Mouse (Mus musculus): ENCODE measurements around the gene Sema3a.
"Not testable (repeated sequence)": the region's sequence is repeated elsewhere in the genome, so short reads cannot be mapped to it uniquely, and the experiment has no call there.

The Sema3a gene

DNA sequence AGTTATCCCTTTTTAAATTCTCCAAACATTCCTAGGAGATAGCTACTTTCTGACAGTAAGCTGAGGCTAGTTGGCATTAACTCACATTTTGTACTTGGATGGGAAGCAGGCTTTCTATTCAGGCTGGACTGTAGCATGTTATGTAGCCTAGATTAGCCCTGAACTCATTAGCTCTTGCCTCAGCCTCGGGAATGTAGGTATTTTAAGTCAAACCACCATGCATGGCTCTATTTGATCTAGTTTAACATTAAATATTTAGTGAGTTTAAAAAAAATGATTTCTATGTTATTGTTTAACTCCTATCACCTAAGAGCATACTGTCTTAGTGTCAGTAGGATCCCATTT is 423.0 kb downstream of the Sema3a start:
- DNase-seq (ENCODE audit: low spot score): no peak

DNA sequence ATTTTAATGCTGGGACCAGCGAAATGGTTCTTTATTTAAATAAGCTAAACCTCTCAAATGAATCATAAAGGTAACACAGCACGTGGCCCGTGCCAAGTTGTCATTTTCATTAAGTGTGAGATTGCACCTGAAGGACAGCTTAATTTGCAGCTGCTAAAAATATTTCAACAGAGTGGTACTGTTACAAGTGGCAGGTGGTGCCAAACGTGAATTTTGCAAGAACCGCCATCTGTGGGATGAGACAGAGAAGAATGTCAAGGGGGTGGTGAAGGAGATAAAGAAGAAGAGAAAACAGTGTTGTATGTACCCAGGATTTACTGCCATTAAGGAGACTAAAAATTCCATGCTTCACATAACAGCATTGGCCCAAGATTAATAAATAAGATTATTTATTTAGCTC is 423.9 kb downstream of the Sema3a start:
- DNase-seq (ENCODE audit: low spot score): no peak

DNA sequence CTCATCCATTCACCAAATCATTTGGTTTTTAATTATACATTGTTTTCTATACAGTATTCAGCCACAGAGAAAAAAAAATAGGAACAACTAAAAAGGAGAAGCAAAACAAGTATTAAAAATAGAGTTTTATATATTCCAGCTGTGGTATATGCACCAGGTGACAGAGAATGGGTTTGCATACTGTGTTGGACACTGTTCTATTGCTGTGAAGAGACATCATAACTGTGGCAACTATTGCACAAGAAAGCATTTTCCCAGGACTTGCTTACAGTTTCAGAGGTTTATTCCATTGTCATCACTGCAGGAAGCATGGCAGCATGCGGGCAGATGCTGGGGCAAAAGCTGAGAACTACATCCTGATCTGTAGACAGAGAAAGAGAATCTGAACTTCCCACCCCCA is 425.7 kb downstream of the Sema3a start:
- DNase-seq (ENCODE audit: low spot score): no peak

DNA sequence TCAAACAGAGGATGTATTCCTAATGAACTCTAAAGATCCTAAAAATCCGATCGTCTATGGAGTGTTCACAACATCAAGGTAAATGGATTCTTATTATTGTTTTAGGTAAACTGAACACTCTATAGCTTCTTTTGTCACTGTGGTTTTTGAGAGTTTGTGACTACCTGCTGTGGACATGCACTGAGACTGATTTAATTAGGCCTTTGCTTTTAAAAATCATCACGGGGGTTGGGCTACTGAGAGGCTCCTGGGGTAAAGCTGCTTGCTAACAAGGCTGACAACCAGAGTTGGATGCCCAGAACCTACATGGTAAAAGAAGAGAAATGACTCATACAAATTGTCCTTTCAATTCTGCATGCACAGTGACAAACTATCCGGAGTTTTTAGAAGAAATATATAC is 432.0 kb downstream of the Sema3a start:
- DNase-seq (ENCODE audit: low spot score): no peak

DNA sequence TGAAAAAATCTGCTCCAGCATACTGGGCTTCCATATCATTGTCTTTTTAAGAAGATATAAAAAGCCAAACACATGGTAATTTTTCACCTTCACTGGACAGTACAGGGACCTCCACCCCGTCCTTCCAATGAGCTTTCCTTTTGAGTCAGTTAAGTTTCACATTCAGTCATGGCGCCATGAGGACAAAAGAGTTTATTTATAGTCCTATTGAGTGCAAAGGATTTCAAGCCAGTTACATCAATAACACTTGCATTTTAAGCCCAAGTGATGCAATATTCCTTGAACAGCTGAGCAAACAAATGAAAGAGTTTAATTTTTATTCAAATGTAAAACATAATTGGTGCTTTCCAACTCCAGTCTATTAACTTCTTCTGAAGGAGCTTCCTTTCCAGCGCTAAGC is 448.7 kb downstream of the Sema3a start:
- DNase-seq (ENCODE audit: low spot score): no peak

DNA sequence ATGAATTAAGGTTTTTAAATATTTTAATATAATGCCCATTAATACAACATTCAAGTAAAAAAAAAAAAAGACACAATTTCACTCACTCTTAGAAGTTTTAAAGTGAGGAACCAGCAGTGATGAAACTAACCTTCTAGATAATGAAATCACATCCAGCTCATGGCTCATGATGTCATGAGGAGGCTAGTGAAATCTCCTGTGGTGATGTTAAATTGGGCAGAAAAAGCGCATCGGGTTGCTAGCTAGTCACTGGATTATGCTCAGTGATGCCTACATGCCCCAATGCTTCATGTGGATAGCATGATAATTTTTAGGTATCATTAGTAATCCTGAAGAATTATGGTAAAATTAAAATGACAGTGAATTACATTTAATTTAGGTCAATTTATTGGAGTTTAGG is 453.9 kb downstream of the Sema3a start:
- no peak for DNase-seq (ENCODE audit: low spot score)

DNA sequence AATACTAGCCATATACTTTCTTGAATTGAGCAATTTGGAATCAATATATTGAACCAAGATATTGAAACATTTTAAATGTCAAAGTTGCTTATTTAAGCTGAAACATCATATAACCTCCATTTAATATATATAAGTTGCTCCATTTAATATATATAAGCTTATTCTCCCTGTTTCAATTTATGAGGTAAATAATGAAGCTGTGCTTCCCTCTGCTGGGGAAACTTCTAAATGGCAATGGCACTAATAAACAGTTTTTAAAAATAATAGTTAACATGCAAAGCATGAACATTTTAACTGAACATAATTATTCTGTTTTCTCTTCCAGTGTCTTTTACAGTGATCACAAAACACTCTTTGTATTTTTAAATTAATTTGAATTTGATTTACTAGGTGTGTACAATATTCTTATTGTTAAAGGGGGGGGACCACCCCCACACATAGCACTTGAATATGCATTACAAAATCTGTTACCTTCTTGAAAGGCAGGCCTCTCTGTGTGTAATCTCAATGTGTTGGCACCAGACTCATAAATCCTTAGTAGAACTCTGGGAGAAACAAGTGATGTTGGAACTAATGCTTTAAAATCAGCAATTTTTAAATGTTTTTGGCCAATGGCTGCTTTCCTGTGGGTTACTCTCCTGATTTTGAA is 460.5 kb downstream of the Sema3a start:
- no peak for DNase-seq (ENCODE audit: low spot score)

DNA sequence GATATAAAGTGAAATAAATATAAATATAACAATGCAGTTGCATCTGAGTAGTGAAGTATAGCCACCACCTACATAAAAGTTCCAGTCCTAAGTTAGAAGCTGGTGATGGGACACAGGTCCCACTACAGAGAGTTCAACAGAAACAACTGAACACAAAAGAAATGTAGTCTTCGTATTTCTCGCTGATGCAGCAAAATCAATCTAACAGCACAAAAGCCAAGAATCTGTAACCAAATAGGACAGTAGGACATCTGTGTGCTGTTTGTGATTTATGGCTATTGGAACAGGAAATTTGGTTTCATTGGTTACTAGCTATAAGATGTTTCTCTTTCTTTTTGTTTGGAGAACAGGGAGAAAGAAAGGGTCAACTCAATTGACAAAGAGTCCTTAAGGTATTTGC is 469.2 kb downstream of the Sema3a start:
- no peak for DNase-seq (ENCODE audit: low spot score)

DNA sequence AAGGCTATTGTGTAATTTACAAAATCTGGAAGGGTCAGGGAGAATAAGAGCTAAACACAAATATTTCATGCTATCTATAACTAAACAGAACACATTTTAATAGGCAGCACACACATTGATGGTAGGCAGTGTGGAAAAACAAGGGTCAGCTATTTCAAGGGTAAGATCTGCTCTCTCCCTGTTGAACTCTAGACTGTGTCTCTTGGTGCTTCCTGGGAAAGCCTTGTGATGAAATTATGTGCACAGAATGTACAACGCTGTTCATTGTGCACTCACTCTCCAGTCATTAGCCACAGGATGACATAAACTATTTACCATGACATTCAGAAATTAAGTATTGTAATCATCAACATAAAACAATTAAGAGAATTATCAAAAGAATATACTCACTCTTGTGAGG is 486.4 kb downstream of the Sema3a start:
- DNase-seq (ENCODE audit: low spot score): no peak

DNA sequence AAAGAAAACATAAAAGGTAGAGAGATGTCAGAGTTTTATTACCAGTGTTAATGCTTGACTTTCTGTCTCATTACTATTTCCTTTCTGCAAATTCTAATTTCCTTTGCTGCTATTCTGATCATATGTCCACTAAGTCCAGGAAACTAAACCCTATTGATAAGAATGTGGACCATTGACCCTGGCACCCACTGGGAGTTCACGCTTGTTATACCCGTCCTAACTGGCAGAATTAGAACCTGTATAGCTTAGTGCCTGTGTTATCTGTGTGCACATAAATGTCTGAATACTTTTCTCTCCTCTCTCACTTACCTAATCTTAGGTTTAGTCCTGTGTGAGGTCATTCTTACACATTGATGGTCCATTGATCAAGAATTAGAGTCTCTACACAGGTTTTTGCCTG is 486.9 kb downstream of the Sema3a start:
- no peak for DNase-seq (ENCODE audit: low spot score)

DNA sequence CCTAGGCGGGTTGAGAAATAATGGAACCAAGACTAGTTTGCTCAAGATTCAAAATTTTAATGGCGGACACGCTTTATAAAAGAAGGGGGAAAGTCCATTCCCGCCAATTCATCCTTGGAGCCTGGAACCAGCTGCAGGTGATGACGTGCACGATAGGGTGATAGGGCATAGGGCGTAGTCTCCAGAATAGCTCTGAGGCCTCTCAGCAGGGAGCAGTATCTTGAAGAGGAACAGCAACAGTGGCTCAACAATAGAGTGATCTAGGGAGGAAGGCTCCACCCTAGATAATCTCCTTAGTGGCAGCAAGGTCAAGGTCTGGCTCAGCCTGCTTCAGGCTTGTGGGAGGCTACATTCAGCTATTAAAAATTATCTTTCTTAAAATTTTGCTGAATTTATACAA is 489.4 kb downstream of the Sema3a start:
- DNase-seq (ENCODE audit: low spot score): not testable (repeated sequence)

DNA sequence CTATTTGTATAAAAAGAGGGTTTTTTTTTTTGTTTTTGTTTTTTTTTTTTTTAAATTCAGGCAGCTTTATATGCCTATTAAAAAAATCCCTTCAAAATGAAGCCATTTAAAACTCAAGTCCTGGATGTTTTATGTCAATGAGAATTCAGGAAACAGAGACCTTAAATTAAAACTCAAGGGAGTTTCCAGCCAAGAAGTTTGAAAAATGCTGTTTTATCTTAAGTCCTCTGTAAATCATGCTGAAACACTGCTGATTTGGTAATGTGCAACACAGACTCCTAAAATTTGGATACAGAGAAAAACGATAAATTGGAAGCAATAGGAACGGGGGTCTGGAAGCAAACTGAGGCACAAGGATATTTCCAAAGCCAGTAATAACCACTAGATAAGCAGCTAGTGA is 490.7 kb downstream of the Sema3a start:
- no peak for DNase-seq (ENCODE audit: low spot score)

DNA sequence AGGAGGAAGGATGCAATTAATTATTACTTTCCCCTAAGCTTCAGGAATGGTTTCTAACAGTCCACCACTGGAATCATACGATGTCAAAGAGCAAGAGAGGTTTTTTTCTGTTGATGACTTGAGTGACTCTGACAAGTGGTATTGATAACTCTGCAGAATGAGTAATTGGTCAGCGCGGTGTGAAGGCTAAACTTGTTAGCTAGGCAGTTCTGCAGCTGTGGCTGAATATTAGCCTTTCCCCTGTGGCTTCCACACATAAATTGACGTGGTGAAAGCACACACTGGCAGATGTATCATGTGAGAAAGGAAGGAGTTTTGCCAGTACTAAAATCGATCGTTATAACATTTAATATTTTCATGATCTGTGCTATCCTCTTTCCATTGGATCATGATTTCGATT is 497.4 kb downstream of the Sema3a start:
- DNase-seq (ENCODE audit: low spot score): no peak

DNA sequence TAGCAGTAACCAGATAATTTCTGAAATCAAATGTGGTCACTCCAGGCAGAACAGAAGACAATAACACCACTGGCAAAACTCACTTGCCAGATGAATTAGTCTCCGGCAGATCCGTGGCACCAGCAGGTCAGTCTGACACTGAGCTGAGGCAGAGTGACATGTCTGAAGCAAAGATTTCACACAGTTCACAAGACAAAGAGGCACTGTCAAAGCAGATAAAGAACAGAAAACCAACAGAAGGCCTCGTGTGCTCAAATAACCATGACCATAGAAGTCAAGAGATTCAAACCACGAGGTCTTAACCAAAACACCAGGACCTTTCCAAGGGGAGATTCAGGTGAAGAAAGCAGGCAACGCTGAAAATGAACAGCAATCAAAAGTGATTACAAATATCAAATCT is 499.5 kb downstream of the Sema3a start:
- no peak for DNase-seq (ENCODE audit: low spot score)

DNA sequence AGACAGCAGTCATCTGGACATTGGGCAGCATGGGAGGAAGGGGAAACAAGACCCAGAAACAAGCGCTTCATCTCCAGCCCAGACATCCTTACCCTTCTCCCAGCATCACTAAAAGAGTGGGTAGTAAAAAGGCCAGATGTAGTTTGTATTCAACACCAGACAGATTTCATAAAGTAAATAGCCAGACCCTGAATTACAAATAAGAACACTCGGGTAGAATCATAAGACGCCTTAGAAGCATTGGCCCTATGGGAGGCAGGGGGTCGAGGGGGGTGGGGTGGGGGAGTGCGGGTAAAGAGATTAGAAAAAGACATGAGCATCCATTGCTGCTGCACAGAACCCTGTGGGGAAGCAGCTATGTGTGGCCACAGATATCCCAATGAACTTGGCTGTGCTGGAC is 500.9 kb downstream of the Sema3a start:
- no peak for DNase-seq (ENCODE audit: low spot score)

DNA sequence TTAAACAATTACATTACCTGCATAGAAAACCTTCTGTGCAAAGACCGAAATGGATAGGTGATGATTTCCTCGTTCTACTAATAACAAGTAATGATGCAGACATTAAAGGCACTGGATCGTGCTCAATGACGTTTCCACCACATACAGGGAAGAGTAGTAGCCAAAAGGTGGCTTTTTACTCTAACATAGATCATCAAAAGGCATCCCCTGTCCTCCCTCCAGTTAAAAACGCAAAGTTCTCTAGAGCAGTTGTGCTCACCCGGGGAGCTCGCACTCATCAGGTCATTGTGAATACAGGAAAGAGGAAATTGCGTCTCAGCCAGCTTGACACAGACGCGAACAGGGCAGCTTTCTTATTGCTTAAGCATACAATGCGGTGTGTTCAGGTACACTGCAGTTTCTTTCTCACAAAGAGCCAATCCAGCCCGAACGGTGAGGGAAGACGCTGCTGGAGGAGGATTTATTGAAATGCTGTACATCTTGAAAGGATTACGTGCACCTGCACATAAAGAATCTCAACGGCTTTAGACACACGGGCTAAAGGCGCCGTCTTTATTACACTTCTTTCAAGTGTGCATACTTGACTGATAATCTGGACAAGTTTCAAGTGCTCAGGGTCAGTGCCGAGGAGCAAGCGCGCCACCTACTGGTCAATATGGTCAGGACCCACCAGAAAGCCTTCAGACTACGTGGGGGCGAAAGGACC is 503.5 kb downstream of the Sema3a start:
- peak; percentile 62 for DNase-seq (ENCODE audit: low spot score)

DNA sequence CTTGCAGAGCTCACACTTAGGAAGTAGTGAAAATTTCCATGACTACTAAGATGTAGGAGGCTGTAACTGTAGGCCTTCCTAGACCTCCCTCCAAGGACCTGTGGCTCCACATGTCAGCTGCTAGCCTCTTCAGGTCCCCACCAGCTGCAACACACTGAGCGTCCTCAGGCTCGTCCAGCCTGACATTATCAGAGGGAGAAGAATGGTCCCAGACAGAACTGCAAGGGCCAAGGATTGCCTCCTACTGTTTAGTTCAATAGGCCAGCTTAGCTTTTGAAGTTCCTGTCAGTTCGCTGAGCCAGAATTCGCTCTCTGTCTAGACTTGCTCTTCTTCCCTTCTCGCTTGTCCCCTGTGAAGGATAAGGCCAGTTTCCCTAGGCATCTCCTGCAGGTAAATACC is 504.7 kb downstream of the Sema3a start:
- no peak for DNase-seq (ENCODE audit: low spot score)

DNA sequence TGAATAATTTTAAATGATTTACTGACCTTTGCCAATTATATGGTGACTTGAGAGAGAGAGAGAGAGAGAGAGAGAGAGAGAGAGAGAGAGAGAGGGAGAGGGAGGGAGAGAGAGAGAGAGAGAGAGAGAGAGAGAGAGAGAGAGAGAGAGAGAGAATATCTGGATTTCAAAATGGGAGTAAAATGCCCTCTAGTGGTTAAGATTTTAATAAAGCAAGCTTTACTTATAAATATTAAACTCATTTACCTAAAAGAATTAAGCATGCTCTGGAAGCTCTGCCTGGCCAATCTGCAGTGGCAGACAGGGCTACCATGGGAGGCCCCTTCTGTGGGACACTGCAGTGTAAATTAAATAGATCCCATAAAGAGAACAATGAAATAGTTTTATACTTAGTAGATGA is 505.5 kb downstream of the Sema3a start:
- DNase-seq (ENCODE audit: low spot score): no peak

DNA sequence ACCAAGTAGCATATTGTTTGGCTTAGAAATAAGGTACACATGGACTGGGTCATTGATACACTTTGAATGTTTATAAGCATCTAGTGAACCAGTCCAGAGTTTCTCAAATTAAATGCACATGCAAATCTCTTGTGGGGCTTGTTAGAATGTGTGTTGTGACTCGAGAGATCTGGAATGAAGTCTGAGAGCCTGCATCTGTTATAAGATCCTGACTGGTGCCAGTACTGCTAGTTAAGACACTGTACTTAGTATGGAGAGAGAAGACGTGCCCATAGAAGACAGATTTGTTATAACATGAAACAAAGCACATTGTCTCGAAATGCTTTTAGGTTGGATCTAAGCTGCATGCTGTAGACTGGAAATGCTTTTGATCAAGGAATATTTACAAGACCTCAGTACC is 511.0 kb downstream of the Sema3a start:
- no peak for DNase-seq (ENCODE audit: low spot score)

Measured in left cerebral cortex, adult 11 months (tissue).